Mouse (Mus musculus): ENCODE results near the gene Cntnap5a. TPM values are rescaled to one million over a fixed set of nuclear protein-coding genes. Genes with fewer than 3 reads are reported as not detected.

Cntnap5a gene
- not detected in 2 replicates for total RNA-seq (2012; rRNA removed)
- total RNA-seq (2014; rRNA removed), result not detected in 2 replicates
- polyA plus RNA-seq (2012; ENCODE audit: insufficient read length, low read depth), result not detected in 2 replicates

- no peak for DNase-seq (ENCODE audit: extremely low read depth)
- Histone ChIP-seq H3K4me3 (replicated peaks in 1 of 3; ENCODE audit: low read depth in 2 of 3, low read length in 2 of 3, poor library complexity in 1 of 3) (no peak within 1 kb of the TSS), H3K4me1 (ENCODE audit: control insufficient read depth in 1 of 2, insufficient read depth in 2 of 2) (no peaks in the 10 kb centered on the region), H3K4me2 (ENCODE audit: insufficient read depth, low read depth, poor library complexity, severe bottlenecking) (no peak within 1 kb of the TSS), H3K27me3 (replicated peaks) (no peaks in the 10 kb centered on the region), H3K9ac (ENCODE audit: insufficient read depth, low read depth) (no peak within 1 kb of the TSS), H3K36me3 (replicated peaks in 1 of 2; ENCODE audit: control insufficient read depth in 1 of 2, insufficient read depth in 1 of 2, low read length in 1 of 2) (no peaks in the 10 kb centered on the region), H3K9me3 (replicated peaks; ENCODE audit: low read length) (peaks cover 22% of the 10 kb centered on the region), H3K79me2 (replicated peaks; ENCODE audit: control insufficient read depth, extremely low read depth, insufficient read depth, poor library complexity, severe bottlenecking) (no peaks in the 10 kb centered on the region), H3K27ac (ENCODE audit: insufficient read depth, low read depth) (no peak within 1 kb of the TSS)
- in situ Hi-C loops (cut with MboI; ENCODE audit: low pct_ligation_motif_present, low pct_unique_long_range_greater_than_20kb, low sequenced_read_pairs) (no loop called here), dilution Hi-C loops (cut with MboI; ENCODE audit: extremely low pct_ligation_motif_present, extremely low pct_unique_long_range_greater_than_20kb, low sequenced_read_pairs) (no loop called here)
- no peak for TF ChIP-seq SIN3A (IDR thresholded peaks at IDR 0.05; ENCODE audit: low read length)
- no peak for TF ChIP-seq MYC (IDR thresholded peaks at IDR 0.05; ENCODE audit: low read depth, low read length)
- no peak for TF ChIP-seq NRF1 (IDR thresholded peaks at IDR 0.05; ENCODE audit: low read depth, low read length)
- TF ChIP-seq HCFC1 (IDR thresholded peaks at IDR 0.05; ENCODE audit: low read depth, low read length), result no peak
- TF ChIP-seq MAZ (IDR thresholded peaks at IDR 0.05; ENCODE audit: low read depth, low read length), result no peak
- TF ChIP-seq POLR2A (IDR thresholded peaks at IDR 0.05; ENCODE audit: low read depth, low read length), result no peak
- TF ChIP-seq CHD2 (IDR thresholded peaks at IDR 0.05; ENCODE audit: low read length), result no peak
- TF ChIP-seq RAD21 (IDR thresholded peaks at IDR 0.05; ENCODE audit: low read depth, low read length), result no peak
- no peak for TF ChIP-seq NELFE (IDR thresholded peaks at IDR 0.05; ENCODE audit: low read depth, low read length)
- no peak for TF ChIP-seq ZKSCAN1 (IDR thresholded peaks at IDR 0.05; ENCODE audit: borderline replicate concordance, low read depth, low read length)
- no peak for TF ChIP-seq CTCF (conservative IDR thresholded peaks at IDR 0.05 in 1 of 2, IDR thresholded peaks at IDR 0.05 in 1 of 2; ENCODE audit: low read depth in 2 of 2, low read length in 2 of 2)
- no peak for TF ChIP-seq TCF12 (IDR thresholded peaks at IDR 0.05; ENCODE audit: low read depth, low read length)
- no peak for TF ChIP-seq CHD1 (IDR thresholded peaks at IDR 0.05; ENCODE audit: low read depth, low read length)
- TF ChIP-seq SMC3 (IDR thresholded peaks at IDR 0.05; ENCODE audit: low read depth, low read length), result no peak
- no peak for TF ChIP-seq IRF4 (IDR thresholded peaks at IDR 0.05; ENCODE audit: low read depth, low read length)
- TF ChIP-seq MAFK (IDR thresholded peaks at IDR 0.05; ENCODE audit: insufficient replicate concordance, low read length), result no peak
Measured at GRCm38 (mm10) chr1:115684518-115685368, at the start of gene Cntnap5a. Cntnap5a (plus strand) TSS chr1:115684756.

GRCm38 (mm10) chr1:115646921-115647320, 37.6 kb upstream of the Cntnap5a start:
- Histone ChIP-seq H3K4me3 (replicated peaks in 1 of 3; ENCODE audit: low read depth in 2 of 3, low read length in 2 of 3, poor library complexity in 1 of 3) (no peak overlapping the region), H3K4me1 (ENCODE audit: control insufficient read depth in 1 of 2, insufficient read depth in 2 of 2) (no peaks in the 10 kb centered on the region), H3K4me2 (ENCODE audit: insufficient read depth, low read depth, poor library complexity, severe bottlenecking) (no peak overlapping the region), H3K36me3 (replicated peaks in 1 of 2; ENCODE audit: control insufficient read depth in 1 of 2, insufficient read depth in 1 of 2, low read length in 1 of 2) (no peaks in the 10 kb centered on the region), H3K27me3 (replicated peaks) (no peaks in the 10 kb centered on the region), H3K9ac (ENCODE audit: insufficient read depth, low read depth) (no peak overlapping the region), H3K79me2 (replicated peaks; ENCODE audit: control insufficient read depth, extremely low read depth, insufficient read depth, poor library complexity, severe bottlenecking) (no peaks in the 10 kb centered on the region), H3K9me3 (replicated peaks; ENCODE audit: low read length) (peaks cover 18% of the 10 kb centered on the region), H3K27ac (ENCODE audit: insufficient read depth, low read depth) (no peak overlapping the region)
- DNase-seq (ENCODE audit: extremely low read depth), result no peak
- dilution Hi-C loops (cut with MboI; ENCODE audit: extremely low pct_ligation_motif_present, extremely low pct_unique_long_range_greater_than_20kb, low sequenced_read_pairs), result no loop called here
- in situ Hi-C loops (cut with MboI; ENCODE audit: low pct_ligation_motif_present, low pct_unique_long_range_greater_than_20kb, low sequenced_read_pairs), result no loop called here
- TF ChIP-seq NRF1 (IDR thresholded peaks at IDR 0.05; ENCODE audit: low read depth, low read length) (no peak), BHLHE40 (IDR thresholded peaks at IDR 0.05; ENCODE audit: low read depth, low read length) (no peak), HCFC1 (IDR thresholded peaks at IDR 0.05; ENCODE audit: low read depth, low read length) (no peak), MAX (IDR thresholded peaks at IDR 0.05; ENCODE audit: low read length) (no peak), RCOR1 (conservative IDR thresholded peaks at IDR 0.05; ENCODE audit: low read depth, low read length) (no peak)
